Mouse (Mus musculus) ES-E14 (cell line): ENCODE measurements around the gene Arhgap44.

ENCODE experiments used
- CHD2 ChIP-seq: IDR thresholded peaks from 2 replicates; pipeline ENCODE4 v1.6.1; 2014; ENCODE audit warnings: mild to moderate bottlenecking, low read depth, low read length, inconsistent platforms
- HCFC1 ChIP-seq: IDR thresholded peaks from 2 replicates; pipeline ENCODE4 v1.6.1; 2012; ENCODE audit warnings: low read length, inconsistent platforms, borderline replicate concordance; ENCODE audit not compliant: insufficient read depth
- ZC3H11A ChIP-seq: IDR thresholded peaks from 2 replicates; pipeline ENCODE4 v1.6.1; 2012; ENCODE audit warnings: low read depth, mild to moderate bottlenecking, inconsistent platforms, low read length, borderline replicate concordance

GRCm38 (mm10) chr11:65142838-65143417, 19.8 kb downstream of the Arhgap44 start:
- TF ChIP-seq HCFC1 = no peak
- TF ChIP-seq CHD2 = no peak
- TF ChIP-seq ZC3H11A = no peak
